Mouse (Mus musculus) lung, embryonic 16.5 days (tissue): ENCODE measurements around the gene Agk. TPM values are rescaled to one million over a fixed set of nuclear protein-coding genes. Genes with fewer than 3 reads are reported as not detected.
A peak's percentile ranks its signal among the peaks of the same experiment; 100 is the strongest.

Experiments
- ATAC-seq: fragments of 200-750 bp; cut with Nextera tagmentation; 2 replicates; pipeline ENCODE4 v1.8.0; 2017; ENCODE audit warnings: low read depth, mild to moderate bottlenecking, moderate library complexity
- H3K27ac ChIP-seq: fragments of 300-500 bp; sonication (generic); 2 replicates; pipeline ENCODE4 v1.5.1; 2014; ENCODE audit warnings: mild to moderate bottlenecking, control low read depth, low read length
- H3K27me3 ChIP-seq: fragments of 300-500 bp; sonication (generic); 2 replicates; pipeline ENCODE4 v1.6.1; 2014; ENCODE audit warnings: low read depth, low read length, mixed read lengths; ENCODE audit not compliant: control insufficient read depth, insufficient read depth
- H3K36me3 ChIP-seq: fragments of 300-500 bp; sonication (generic); 2 replicates; pipeline ENCODE4 v1.6.1; 2014; ENCODE audit warnings: low read length; ENCODE audit not compliant: control insufficient read depth, insufficient read depth
- H3K4me1 ChIP-seq: fragments of 300-500 bp; sonication (generic); replicated peaks from 2 replicates; pipeline ENCODE4 v1.6.1; 2014; ENCODE audit warnings: low read length, mixed read lengths; ENCODE audit not compliant: control insufficient read depth, insufficient read depth
- H3K4me2 ChIP-seq: fragments of 300-500 bp; sonication (generic); 2 replicates; pipeline ENCODE4 v1.6.1; 2014; ENCODE audit warnings: low read depth, low read length, control low read depth
- H3K4me3 ChIP-seq: fragments of 300-500 bp; sonication (generic); 2 replicates; pipeline ENCODE4 v1.5.1; 2014; ENCODE audit warnings: mild to moderate bottlenecking, low read length, control low read depth
- H3K9ac ChIP-seq: fragments of 300-500 bp; sonication (generic); 2 replicates; pipeline ENCODE4 v1.6.1; 2014; ENCODE audit warnings: low read length, control low read depth
- H3K9me3 ChIP-seq: fragments of 300-500 bp; sonication (generic); 2 replicates; pipeline ENCODE4 v1.6.1; 2016; ENCODE audit warnings: low read length; ENCODE audit not compliant: control insufficient read depth
- WGBS: fragments of 180-500 bp; shearing (Covaris S2); extraction: QIAGEN DNeasy Blood & Tissue Kit; methylation state at CpG from one replicate; pipeline ENCODE4 v1.1.7; 2014; 5-methylcytosine and 5-hydroxymethylcytosine counted together
- polyA plus RNA-seq: library from polyadenylated mRNA; unstranded; fragments of >200 nt; fragmentation: Nextera tagmentation; extraction: Ambion mirVana; gene quantifications from 2 replicates; pipeline ENCODE4 v1.2.1, GENCODE M21; 2015

Gene Agk
- polyA plus RNA-seq, 1 experiment from 2014 or later, result 38.3 TPM

GRCm38 (mm10) chr6:40434697-40435096 is 109.7 kb downstream of the Agk start:
- 9% methylated on average over 7 of the region's 7 CpGs for WGBS
- Histone ChIP-seq H3K4me2 (peak overlapping the region; percentile 91), H3K4me3 (peak overlapping the region; percentile 70), H3K27me3 (peaks cover 5% of the 10 kb centered on the region; the same call in 1 of the 2 replicates), H3K9me3 (no peaks in the 10 kb centered on the region), H3K36me3 (no peaks in the 10 kb centered on the region), H3K27ac (no peak overlapping the region), H3K4me1 (peaks cover 9% of the 10 kb centered on the region), H3K9ac (peak overlapping the region; percentile 89)
- ATAC-seq, result no peak

DNA sequence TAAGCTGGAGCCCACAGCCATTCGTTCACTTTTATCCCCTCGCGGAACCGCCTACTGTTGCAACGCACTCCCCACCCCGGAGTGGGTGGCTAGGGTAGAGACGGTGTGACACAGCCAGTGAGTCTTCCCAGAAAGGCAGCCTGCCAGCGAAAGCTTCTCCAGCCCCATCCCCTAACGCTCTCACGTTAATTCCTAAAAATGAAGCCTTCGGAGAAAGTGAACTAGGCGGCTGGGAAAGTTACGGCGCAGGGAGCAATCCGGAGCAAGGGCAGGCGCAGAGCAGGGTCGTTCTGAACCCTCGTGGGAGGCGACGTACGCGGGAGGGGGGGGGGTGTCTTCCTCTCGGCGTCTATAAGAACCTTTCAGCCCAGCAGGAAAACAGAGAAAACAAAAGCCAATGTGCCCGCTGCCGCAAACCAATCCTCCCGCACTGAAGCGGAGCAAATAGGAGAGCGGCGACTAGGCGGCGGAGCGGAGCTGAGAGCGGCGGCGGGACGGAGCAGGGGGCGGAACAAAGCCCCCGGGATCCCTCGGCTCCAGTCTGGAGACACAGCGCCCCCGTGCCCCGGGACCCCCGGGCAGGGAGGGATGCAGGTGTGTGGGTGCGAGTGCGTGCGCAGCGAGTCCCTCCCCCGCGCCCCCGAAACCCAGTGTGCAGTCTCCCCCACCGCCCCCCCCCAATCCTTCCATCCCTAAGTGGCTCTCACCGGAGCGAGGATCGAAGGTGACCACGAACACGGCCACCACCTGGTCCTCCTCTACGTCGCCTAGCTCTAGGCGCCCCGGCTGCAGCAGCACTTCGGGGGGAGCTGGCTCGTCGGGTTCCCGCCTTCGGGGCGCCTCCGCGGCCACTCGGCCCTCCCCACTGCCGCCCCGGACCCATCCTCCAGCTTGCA is 110.4 kb downstream of the Agk start:
- under 1% methylated on average over 57 of the region's 72 CpGs for WGBS
- Histone ChIP-seq H3K4me3 (peak overlapping the region; percentile 70), H3K9me3 (no peaks in the 10 kb centered on the region), H3K4me1 (peaks cover 9% of the 10 kb centered on the region), H3K36me3 (no peaks in the 10 kb centered on the region), H3K4me2 (peak overlapping the region; percentile 91), H3K27ac (peak overlapping the region; percentile 49; the same call in 1 of the 2 replicates), H3K9ac (peak overlapping the region; percentile 89), H3K27me3 (peaks cover 5% of the 10 kb centered on the region; the same call in 1 of the 2 replicates)
- peak; percentile 70 for ATAC-seq

DNA sequence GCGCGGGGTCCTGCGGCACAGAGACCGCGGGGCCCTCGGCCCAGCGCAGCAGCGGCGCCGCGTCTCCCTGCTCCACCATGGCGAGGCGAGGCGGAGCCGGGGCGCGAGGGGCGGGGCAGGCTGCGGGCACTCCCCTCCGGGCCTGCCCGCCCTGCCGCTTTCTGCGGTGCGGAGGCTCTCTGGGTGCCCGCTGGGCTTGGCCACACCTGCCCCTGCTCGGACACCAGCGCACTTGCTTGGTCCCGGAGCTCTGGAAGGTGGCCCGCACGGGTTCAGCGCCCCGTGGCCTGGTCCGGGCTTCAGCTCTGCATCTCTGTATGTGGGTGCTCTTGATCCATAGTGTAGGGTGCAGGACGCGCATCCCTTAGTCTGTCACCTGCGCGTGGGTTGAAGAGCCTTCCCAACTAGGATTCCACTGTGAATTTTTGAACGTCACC is 111.1 kb downstream of the Agk start, which contains the start of gene E330009J07Rik:
Gene E330009J07Rik (minus strand): TSS at position 89 of the 437 bp plus-strand sequence.
- H3K27ac ChIP-seq, result peak within 1 kb of the TSS; percentile 49; the same call in 1 of the 2 replicates
- peak; percentile 95 for ATAC-seq
- peak within 1 kb of the TSS; percentile 70 for H3K4me3 ChIP-seq
- H3K27me3 ChIP-seq, result peaks cover 5% of the 10 kb centered on the region; the same call in 1 of the 2 replicates
- peak within 1 kb of the TSS; percentile 91 for H3K4me2 ChIP-seq
- peak within 1 kb of the TSS; percentile 89 for H3K9ac ChIP-seq
- no peaks in the 10 kb centered on the region for H3K9me3 ChIP-seq
- H3K4me1 ChIP-seq, result peaks cover 8% of the 10 kb centered on the region
- under 1% methylated on average over 37 of the region's 38 CpGs for WGBS
- H3K36me3 ChIP-seq, result no peaks in the 10 kb centered on the region

DNA sequence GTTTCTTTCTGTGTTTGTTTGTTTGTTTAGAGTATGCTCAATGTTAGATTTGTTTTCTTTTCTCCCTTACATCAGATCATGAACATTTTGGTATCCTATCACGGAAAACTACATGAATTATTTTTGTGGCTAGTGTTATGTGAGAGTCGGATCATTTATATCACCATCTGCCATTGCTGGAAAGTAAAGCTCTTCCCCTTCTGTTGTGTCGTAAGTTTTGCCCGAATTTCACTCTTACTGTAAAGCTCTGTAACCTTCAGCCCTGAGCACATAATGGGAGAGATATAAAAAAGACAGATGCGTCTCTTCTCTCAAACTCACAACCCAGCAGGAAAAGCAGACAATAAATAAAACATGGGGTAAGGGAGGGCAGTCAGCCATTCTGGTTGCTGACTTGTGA is 114.0 kb downstream of the Agk start, which contains the start of gene Wee2:
Gene Wee2 (plus strand): TSS at position 153 of the 400 bp plus-strand sequence.
- Histone ChIP-seq H3K4me1 (peaks cover 6% of the 10 kb centered on the region), H3K27me3 (peaks cover 8% of the 10 kb centered on the region; the same call in 1 of the 2 replicates), H3K9ac (no peak within 1 kb of the TSS), H3K9me3 (no peaks in the 10 kb centered on the region), H3K4me2 (no peak within 1 kb of the TSS; the same call in 1 of the 2 replicates), H3K27ac (no peak within 1 kb of the TSS), H3K36me3 (no peaks in the 10 kb centered on the region), H3K4me3 (no peak within 1 kb of the TSS)
- ATAC-seq, result no peak
- WGBS, result 53% methylated on average over 5 of the region's 5 CpGs

DNA sequence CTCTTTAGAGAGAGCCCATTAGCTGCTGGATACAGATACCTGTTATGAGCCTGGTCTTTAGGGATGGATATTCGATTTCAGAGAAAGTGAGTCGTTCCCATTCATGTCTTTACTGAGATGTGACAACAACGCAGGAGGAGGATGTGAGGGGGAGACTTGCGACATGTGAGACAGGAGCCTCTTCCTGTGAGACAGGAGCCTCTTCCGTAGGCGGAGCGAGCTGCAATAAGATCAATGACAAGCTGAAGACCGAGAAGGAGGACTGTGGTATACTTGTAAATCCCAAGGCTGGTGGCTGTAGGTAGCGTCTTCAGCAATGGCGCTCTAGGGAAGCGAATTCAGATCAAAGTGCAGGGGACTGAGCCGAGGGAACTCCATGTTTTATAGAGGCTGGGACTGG is 114.8 kb downstream of the Agk start:
- H3K9me3 ChIP-seq, result no peaks in the 10 kb centered on the region
- H3K4me2 ChIP-seq, result no peak overlapping the region; the same call in 1 of the 2 replicates
- H3K27ac ChIP-seq, result no peak overlapping the region
- peaks cover 8% of the 10 kb centered on the region; the same call in 1 of the 2 replicates for H3K27me3 ChIP-seq
- no peaks in the 10 kb centered on the region for H3K36me3 ChIP-seq
- H3K4me1 ChIP-seq, result peaks cover 3% of the 10 kb centered on the region
- ATAC-seq, result no peak
- 42% methylated on average over 12 of the region's 12 CpGs for WGBS
- H3K4me3 ChIP-seq, result no peak overlapping the region
- H3K9ac ChIP-seq, result no peak overlapping the region

DNA sequence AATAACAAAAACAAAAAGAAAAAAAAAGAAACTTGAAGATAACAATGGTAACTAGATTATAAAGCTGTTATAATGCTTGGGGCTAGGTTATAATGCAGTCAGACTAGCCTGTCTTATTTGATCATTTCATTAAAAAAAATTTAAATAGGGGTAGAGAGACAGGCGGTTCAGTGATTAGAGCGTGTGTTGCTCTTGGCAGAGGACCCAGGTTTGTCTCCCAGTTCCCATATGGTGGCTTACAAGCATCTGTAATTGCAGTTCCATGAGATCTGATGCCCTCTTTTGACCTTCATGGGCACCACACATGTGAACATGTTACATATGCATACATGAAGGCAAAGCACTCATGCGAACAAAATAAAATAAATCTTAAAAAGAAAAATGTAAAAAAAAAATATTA is 116.3 kb downstream of the Agk start:
- no peaks in the 10 kb centered on the region for H3K9me3 ChIP-seq
- no peaks in the 10 kb centered on the region; the same call in 1 of the 2 replicates for H3K4me1 ChIP-seq
- ATAC-seq, result no peak
- H3K9ac ChIP-seq, result no peak overlapping the region
- 64% methylated on average over 3 of the region's 3 CpGs for WGBS
- no peaks in the 10 kb centered on the region for H3K36me3 ChIP-seq
- no peak overlapping the region for H3K4me2 ChIP-seq
- H3K27me3 ChIP-seq, result peaks cover 8% of the 10 kb centered on the region; the same call in 1 of the 2 replicates
- no peak overlapping the region for H3K27ac ChIP-seq
- no peak overlapping the region for H3K4me3 ChIP-seq

DNA sequence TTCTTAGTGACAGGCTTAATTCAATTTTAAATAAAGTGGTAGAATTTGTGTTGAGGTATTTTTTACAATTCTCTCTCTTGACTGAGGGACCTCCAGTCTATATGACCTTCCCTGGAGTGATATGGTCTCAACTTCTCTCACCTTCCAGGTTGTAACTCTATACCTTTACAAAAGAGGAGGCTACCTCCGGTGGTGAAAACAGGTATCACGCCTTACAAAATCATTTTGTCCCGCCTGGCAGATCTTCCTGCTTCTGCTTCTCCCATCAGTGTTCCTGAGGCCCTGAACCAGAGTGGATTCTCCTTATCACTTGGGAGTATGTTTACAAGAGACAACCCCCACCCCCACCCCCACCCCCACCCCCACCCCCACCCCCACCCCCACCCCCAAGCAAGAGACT is 116.8 kb downstream of the Agk start:
- H3K4me3 ChIP-seq, result no peak overlapping the region
- H3K4me1 ChIP-seq, result no peaks in the 10 kb centered on the region
- H3K36me3 ChIP-seq, result no peaks in the 10 kb centered on the region
- no peak for ATAC-seq
- H3K4me2 ChIP-seq, result no peak overlapping the region
- no peak overlapping the region for H3K27ac ChIP-seq
- no peaks in the 10 kb centered on the region for H3K9me3 ChIP-seq
- no peak overlapping the region for H3K9ac ChIP-seq
- WGBS, result 25% methylated on average over 3 of the region's 3 CpGs
- H3K27me3 ChIP-seq, result peaks cover 8% of the 10 kb centered on the region; the same call in 1 of the 2 replicates

- 0 out of 2 replicates have a peak, but pooled peaks have one; percentile 17 for ATAC-seq
- Histone ChIP-seq H3K9me3 (no peaks in the 10 kb centered on the region), H3K4me3 (no peak overlapping the region), H3K4me1 (no peaks in the 10 kb centered on the region), H3K27ac (no peak overlapping the region), H3K4me2 (no peak overlapping the region), H3K9ac (no peak overlapping the region), H3K27me3 (peaks cover 5% of the 10 kb centered on the region; the same call in 1 of the 2 replicates), H3K36me3 (no peaks in the 10 kb centered on the region)
- 16% methylated on average over 10 of the region's 10 CpGs for WGBS
Measured at GRCm38 (mm10) chr6:40443281-40443928, 118.4 kb downstream of the Agk start.
